Mouse (Mus musculus) kidney, embryonic 16.5 days (tissue): ENCODE results near the gene Zmiz1. TPM values are rescaled to one million over a fixed set of nuclear protein-coding genes. Genes with fewer than 3 reads are reported as not detected.

Experiments used
- ATAC-seq: fragments of 200-750 bp; cut with Nextera tagmentation; 2 replicates; pipeline ENCODE4 v1.8.0; 2017; ENCODE audit warnings: moderate TSS enrichment; ENCODE audit not compliant: low FRiP score, low TSS enrichment
- H3K27ac ChIP-seq: fragments of 300-500 bp; sonication (generic); 2 replicates; pipeline ENCODE4 v1.5.1; 2014; ENCODE audit warnings: low read length
- H3K27me3 ChIP-seq: fragments of 300-500 bp; sonication (generic); 2 replicates; pipeline ENCODE4 v1.6.1; 2014; ENCODE audit warnings: low read length, control low read depth, mixed read lengths; ENCODE audit not compliant: insufficient read depth
- H3K36me3 ChIP-seq: fragments of 300-500 bp; sonication (generic); 2 replicates; pipeline ENCODE4 v1.6.1; 2014; ENCODE audit warnings: low read length, control low read depth, mixed read lengths; ENCODE audit not compliant: insufficient read depth
- H3K4me1 ChIP-seq: fragments of 300-500 bp; sonication (generic); 2 replicates; pipeline ENCODE4 v1.6.1; 2014; ENCODE audit warnings: low read length, control low read depth, mixed read lengths; ENCODE audit not compliant: insufficient read depth
- H3K4me2 ChIP-seq: fragments of 300-500 bp; sonication (generic); replicated peaks from 2 replicates; pipeline ENCODE4 v1.6.1; 2014; ENCODE audit warnings: low read depth, low read length
- H3K4me3 ChIP-seq: fragments of 300-500 bp; sonication (generic); 2 replicates; pipeline ENCODE4 v1.5.1; 2014; ENCODE audit warnings: mild to moderate bottlenecking, low read length
- H3K9ac ChIP-seq: fragments of 300-500 bp; sonication (generic); replicated peaks from 2 replicates; pipeline ENCODE4 v1.6.1; 2014; ENCODE audit warnings: low read length
- H3K9me3 ChIP-seq: fragments of 300-500 bp; sonication (generic); 2 replicates; pipeline ENCODE4 v1.6.1; 2016; ENCODE audit warnings: low read length, control low read depth
- WGBS: fragments of 180-500 bp; shearing (Covaris S2); extraction: QIAGEN DNeasy Blood & Tissue Kit; methylation state at CpG from one replicate; pipeline ENCODE4 v1.1.7; 2014; 5-methylcytosine and 5-hydroxymethylcytosine counted together
- polyA plus RNA-seq: library from polyadenylated mRNA; unstranded; fragments of >200 nt; fragmentation: Nextera tagmentation; extraction: Ambion mirVana; gene quantifications from 2 replicates; pipeline ENCODE4 v1.2.1, GENCODE M21; 2015

The Zmiz1 gene
- polyA plus RNA-seq, 1 experiment from 2014 or later = 36.0 TPM

DNA sequence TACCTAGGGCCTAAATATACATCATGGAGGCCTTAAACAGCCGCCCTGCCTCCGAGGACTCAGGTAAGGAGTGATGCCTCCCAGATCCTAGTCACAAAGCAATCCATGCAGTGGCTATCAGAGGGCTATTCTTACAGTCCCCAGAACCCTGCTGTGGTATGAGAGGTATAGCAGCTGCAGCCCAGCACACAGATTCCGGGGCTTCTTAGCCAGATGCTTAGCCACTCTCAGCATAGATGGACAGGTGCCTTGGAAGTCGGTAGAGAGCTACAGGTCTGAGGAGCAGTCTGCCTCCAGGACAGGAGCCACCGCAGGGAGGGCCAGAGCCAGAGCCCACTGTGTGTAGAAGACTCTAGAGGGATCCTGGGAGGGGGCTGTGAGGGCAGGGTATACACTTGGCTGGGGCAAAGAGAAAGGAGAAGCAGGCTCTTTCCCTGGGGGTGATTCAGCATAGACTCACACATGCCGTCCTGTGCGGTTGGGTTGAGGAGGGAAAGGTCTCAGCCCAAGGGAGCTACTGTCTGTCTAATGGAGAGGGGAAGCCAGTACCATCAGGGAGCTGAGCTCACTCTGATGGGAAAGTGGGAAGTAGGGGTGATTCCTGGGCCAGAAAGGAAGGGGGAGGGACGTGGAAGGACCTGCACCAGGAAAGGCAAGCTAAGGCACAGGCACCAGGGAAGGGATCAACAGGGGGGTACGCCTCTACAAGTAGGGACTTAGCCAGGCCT lies 27.9 kb downstream of the Zmiz1 start:
- Histone ChIP-seq H3K4me1 (peaks cover 93% of the 10 kb centered on the region), H3K4me2 (no peak overlapping the region), H3K36me3 (no peaks in the 10 kb centered on the region), H3K9me3 (no peaks in the 10 kb centered on the region), H3K27ac (no peak overlapping the region), H3K27me3 (no peaks in the 10 kb centered on the region), H3K4me3 (no peak overlapping the region), H3K9ac (0 out of 2 replicates have a peak overlapping the region, but pooled peaks have one; percentile 9)
- WGBS = 71% methylated on average over 9 of the region's 9 CpGs
- no peak for ATAC-seq

- no peak for ATAC-seq
- WGBS = 55% methylated on average over 7 of the region's 7 CpGs
- Histone ChIP-seq H3K4me1 (peaks cover 88% of the 10 kb centered on the region), H3K27me3 (no peaks in the 10 kb centered on the region), H3K4me3 (no peak overlapping the region), H3K36me3 (no peaks in the 10 kb centered on the region), H3K27ac (no peak overlapping the region; the same call in 1 of the 2 replicates), H3K9ac (peak overlapping the region; percentile 14; the same call in 1 of the 2 replicates), H3K9me3 (no peaks in the 10 kb centered on the region), H3K4me2 (no peak overlapping the region)
These were observed 28.5 kb downstream of the Zmiz1 start for GRCm38 (mm10) chr14:25487470-25487955.

GRCm38 (mm10) chr14:25488097-25488613 lies 29.2 kb downstream of the Zmiz1 start:
- Histone ChIP-seq H3K4me3 (no peak overlapping the region), H3K4me1 (peaks cover 89% of the 10 kb centered on the region), H3K27me3 (no peaks in the 10 kb centered on the region), H3K9me3 (no peaks in the 10 kb centered on the region), H3K9ac (no peak overlapping the region), H3K36me3 (no peaks in the 10 kb centered on the region), H3K27ac (peak overlapping the region; percentile 39; the same call in 1 of the 2 replicates), H3K4me2 (no peak overlapping the region)
- ATAC-seq = no peak
- WGBS = 53% methylated on average over 6 of the region's 6 CpGs

GRCm38 (mm10) chr14:25489336-25490078 lies 30.5 kb downstream of the Zmiz1 start:
- peak; percentile 55 for ATAC-seq
- 55% methylated on average over 6 of the region's 6 CpGs for WGBS

DNA sequence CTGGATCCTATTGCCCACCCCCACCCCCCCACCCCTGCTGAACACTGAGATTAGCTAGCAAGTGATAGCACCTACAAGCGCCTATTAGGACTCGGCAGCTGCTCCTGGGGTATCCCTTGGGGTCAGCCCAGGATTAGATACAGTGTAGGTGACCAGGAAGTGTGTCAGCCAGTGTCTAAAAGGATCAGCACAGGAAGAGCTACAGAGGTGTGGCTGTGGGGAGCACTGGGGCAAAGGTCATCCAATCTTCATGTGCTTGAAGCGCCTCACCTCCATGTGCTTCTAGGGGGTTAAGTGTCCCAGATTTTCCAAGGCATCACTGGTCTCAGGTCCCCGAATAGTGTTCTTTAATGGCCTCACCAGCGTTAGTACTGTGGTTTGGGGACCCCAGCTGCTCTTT lies 33.0 kb downstream of the Zmiz1 start:
- Histone ChIP-seq H3K27me3 (no peaks in the 10 kb centered on the region), H3K27ac (no peak overlapping the region), H3K9ac (no peak overlapping the region), H3K4me3 (no peak overlapping the region), H3K4me1 (peaks cover 82% of the 10 kb centered on the region), H3K4me2 (no peak overlapping the region), H3K36me3 (no peaks in the 10 kb centered on the region), H3K9me3 (no peaks in the 10 kb centered on the region)
- 86% methylated on average over 5 of the region's 5 CpGs for WGBS
- no peak for ATAC-seq

More at GRCm38 (mm10) chr14:25489336-25490078, 30.5 kb downstream of the Zmiz1 start:
- Histone ChIP-seq H3K9me3 (no peaks in the 10 kb centered on the region), H3K4me3 (no peak overlapping the region), H3K4me2 (no peak overlapping the region), H3K27me3 (no peaks in the 10 kb centered on the region), H3K9ac (no peak overlapping the region), H3K36me3 (no peaks in the 10 kb centered on the region), H3K4me1 (peaks cover 86% of the 10 kb centered on the region), H3K27ac (peak overlapping the region; percentile 51; the same call in 1 of the 2 replicates)

- Histone ChIP-seq H3K4me1 (peaks cover 82% of the 10 kb centered on the region), H3K27ac (peak overlapping the region; percentile 21; the same call in 1 of the 2 replicates), H3K9me3 (no peaks in the 10 kb centered on the region), H3K4me2 (no peak overlapping the region), H3K4me3 (no peak overlapping the region), H3K9ac (no peak overlapping the region; the same call in 1 of the 2 replicates), H3K36me3 (no peaks in the 10 kb centered on the region), H3K27me3 (no peaks in the 10 kb centered on the region)
- ATAC-seq = no peak
- 78% methylated on average over 11 of the region's 11 CpGs for whole genome bisulfite sequencing
These were observed 33.7 kb downstream of the Zmiz1 start for GRCm38 (mm10) chr14:25492567-25493279.

DNA sequence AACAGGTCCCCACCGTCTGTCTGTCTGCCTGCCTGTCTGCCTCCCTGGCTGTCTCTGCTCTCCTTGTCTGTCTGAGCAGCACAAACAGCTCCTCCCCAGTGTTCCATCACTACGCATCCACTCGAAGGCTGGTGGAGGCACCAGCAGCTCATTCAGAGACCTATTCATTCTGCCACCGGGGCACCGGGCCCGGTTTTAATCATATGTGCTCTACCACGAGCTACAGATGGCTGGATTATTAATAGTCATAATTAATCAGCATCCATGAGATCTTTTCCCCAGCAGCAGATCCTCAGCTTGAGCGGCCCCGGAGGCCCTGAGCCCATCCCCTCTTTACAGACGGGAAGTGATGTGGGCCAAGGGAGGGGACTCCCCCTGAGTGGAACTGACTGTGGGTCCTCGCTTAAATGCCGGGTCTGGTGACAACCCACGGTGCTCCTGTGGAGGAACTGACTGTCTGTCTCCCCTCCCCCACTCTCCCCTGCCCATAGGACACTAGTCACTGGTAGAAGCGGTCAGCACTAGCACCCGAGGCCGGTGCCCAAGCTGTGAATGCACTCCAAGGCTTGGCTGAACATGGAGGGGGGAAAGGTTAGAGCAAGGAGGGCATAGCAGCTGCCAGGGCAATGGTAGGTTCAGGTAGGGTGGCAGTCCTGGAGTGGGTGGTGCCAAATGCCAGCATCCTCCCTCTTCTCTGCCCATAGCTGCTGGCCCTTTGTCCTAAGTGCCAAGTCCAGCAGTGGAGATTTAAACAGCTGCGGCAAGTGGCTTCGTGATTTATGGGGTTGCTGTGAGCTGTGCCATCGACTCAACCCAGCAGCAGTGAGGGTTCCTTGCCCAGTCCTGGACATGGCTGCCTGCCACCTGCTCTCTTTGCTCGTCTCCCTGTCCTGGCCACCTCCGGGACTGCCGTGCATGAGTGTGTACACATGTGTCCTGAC lies 34.6 kb downstream of the Zmiz1 start:
- Histone ChIP-seq H3K4me2 (no peak overlapping the region), H3K36me3 (no peaks in the 10 kb centered on the region), H3K4me1 (peaks cover 82% of the 10 kb centered on the region), H3K9ac (no peak overlapping the region; the same call in 1 of the 2 replicates), H3K27me3 (no peaks in the 10 kb centered on the region), H3K27ac (peak overlapping the region; percentile 21; the same call in 1 of the 2 replicates), H3K4me3 (no peak overlapping the region), H3K9me3 (no peaks in the 10 kb centered on the region)
- ATAC-seq = peak; percentile 17
- 49% methylated on average over 22 of the region's 22 CpGs for WGBS

- ATAC-seq = no peak
- Histone ChIP-seq H3K4me2 (no peak overlapping the region), H3K9me3 (no peaks in the 10 kb centered on the region), H3K36me3 (no peaks in the 10 kb centered on the region), H3K9ac (no peak overlapping the region), H3K27ac (no peak overlapping the region), H3K27me3 (no peaks in the 10 kb centered on the region), H3K4me3 (no peak overlapping the region), H3K4me1 (peaks cover 81% of the 10 kb centered on the region)
- WGBS = 49% methylated on average over 3 of the region's 3 CpGs
These were observed 35.8 kb downstream of the Zmiz1 start for GRCm38 (mm10) chr14:25494778-25495177.
